Comparison of ENCODE assay signal across 8 mouse cellular contexts in genomic region chr11:51289564-51290041, GRCm38 (mm10). TPM values are rescaled to one million over a fixed set of nuclear protein-coding genes. Genes with fewer than 3 reads are reported as not detected.
DNase-seq lines count a peak whose midpoint lies in the region; ATAC-seq lines count a peak whose summit lies in the region.

TSS of gene Col23a1 (plus strand) at chr11:51289920.

- peaks cover 9% of the 10 kb centered on the region for H3K36me3 ChIP-seq in megakaryocyte, embryonic 14.5 days (replicated peaks; ENCODE audit: low read length)

- no peak for ATAC-seq in inflammation-experienced regulatory T-cells, adult 6 months

- intact Hi-C loops in left cerebral cortex, postnatal 14 days (cut with DNase I) = loop anchor here (1.0 to 10.0 kb wide), 4 partner anchors 158 to 395 kb away; partner anchors contain the start of genes 0610009B22Rik and Phykpl

- peaks cover 41% of the 10 kb centered on the region for H3K27me3 ChIP-seq in megakaryocyte, embryonic 14.5 days (replicated peaks)

- peak; percentile 88 for DNase-seq in adrenal gland, postnatal 14 days
- DNase-seq in embryo, embryonic 10.5 days (ENCODE audit: low spot score) = peak; percentile 93
- peak; percentile 78 for DNase-seq in gastrocnemius, postnatal 25 days
- peak; percentile 55 for DNase-seq in induced T-regulatory cell, adult 2 months (ENCODE audit: low read depth)
- DNase-seq in left cerebral cortex, postnatal 14 days (ENCODE audit: low spot score in 2 of 2) = peak; percentile 63 to 77
- peak; percentile 70 for DNase-seq in right cerebral cortex, postnatal 25 days

- peaks cover 11% of the 10 kb centered on the region for H3K9me3 ChIP-seq in megakaryocyte, embryonic 14.5 days

- H3K4me1 ChIP-seq in megakaryocyte, embryonic 14.5 days = peaks cover 35% of the 10 kb centered on the region

- H3K4me3 ChIP-seq in megakaryocyte, embryonic 14.5 days (replicated peaks) = peak within 1 kb of the TSS; percentile 91

RNA-seq across cellular contexts. Expression of gene Col23a1, which starts in this region (rescaled TPM):
- total RNA-seq in adrenal gland, postnatal 14 days (2021) = 7.2 and 7.5 TPM in 2 replicates
- total RNA-seq in gastrocnemius, postnatal 25 days (2021) = 1 to 10 TPM; 1.8 to 1.9 TPM
- 10 to 100 TPM; 10.7 to 12.9 TPM for total RNA-seq in left cerebral cortex, postnatal 14 days (2021)
- 0.21 TPM in 1 of 2 replicates, not detected in the other for polyA plus RNA-seq in megakaryocyte, embryonic 14.5 days (2012; ENCODE audit: insufficient read depth, low replicate concordance)
- under 1 TPM; 0.30 to 0.87 (median 0.86) TPM for polyA plus RNA-seq in inflammation-experienced regulatory T-cells, adult 6 months (2017; shearing (Covaris generic))
